Mouse (Mus musculus): ENCODE data around the gene Gm4301.
"Not testable (repeated sequence)": the region's sequence is repeated elsewhere in the genome, so short reads cannot be mapped to it uniquely, and the experiment has no call there.

- TF ChIP-seq GATA1 (IDR thresholded peaks at IDR 0.05; ENCODE audit: borderline replicate concordance, low read length); FLI1 (IDR thresholded peaks at IDR 0.05; ENCODE audit: low read length): not testable (repeated sequence)
Measured at GRCm38 (mm10) chr10:100335376-100335775, at the start of gene Gm4301.
